In the genomic region with DNA sequence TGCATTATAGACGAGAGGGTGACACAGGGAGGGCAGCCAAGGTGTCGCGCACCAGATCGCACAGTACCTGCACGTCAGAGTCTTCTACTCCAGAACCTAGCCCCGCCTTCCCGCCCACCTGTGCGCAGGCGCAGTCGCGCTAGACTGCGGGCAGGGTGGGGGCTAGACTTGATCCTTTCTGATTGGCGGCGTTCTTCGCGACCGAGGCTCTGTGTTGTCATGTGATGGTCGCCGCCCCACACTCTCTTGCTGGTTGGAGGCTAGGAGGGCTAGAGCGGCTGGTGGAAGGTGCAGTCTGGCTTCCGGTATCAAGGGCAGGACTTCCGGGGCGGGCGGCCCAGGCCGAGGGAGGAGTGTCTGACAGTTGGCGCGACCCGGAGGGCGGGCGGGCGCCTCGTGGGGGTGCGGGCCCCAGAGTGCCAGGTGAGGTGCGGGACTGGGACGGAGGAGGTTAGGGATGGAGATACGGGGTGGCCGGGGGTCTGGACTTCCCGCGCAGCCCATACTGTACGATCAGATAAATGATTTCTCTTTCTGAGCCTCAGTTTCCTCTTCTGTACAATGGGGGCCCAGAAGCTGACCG, we compare ENCODE assay signal across 8 mouse cellular contexts. TPM values are rescaled to one million over a fixed set of nuclear protein-coding genes. Genes with fewer than 3 reads are reported as not detected.
DNase-seq lines count a peak whose midpoint lies in the region; ATAC-seq and TF ChIP-seq lines count a peak whose summit lies in the region.

Pld3 (minus strand) TSS at position 288 of the 583 bp plus-strand sequence.
2310022A10Rik (plus strand) TSS at position 303 of the 583 bp plus-strand sequence.

- H3K4me1 ChIP-seq in bone marrow, adult 2 months (ENCODE audit: control insufficient read depth, insufficient read depth, low read length) = no peaks in the 10 kb centered on the region
- H3K4me1 ChIP-seq in embryonic facial prominence, embryonic 15.5 days = peaks cover 19% of the 10 kb centered on the region
- H3K4me1 ChIP-seq in limb, embryonic 14.5 days (ENCODE audit: control insufficient read depth, insufficient read depth, low read length) = peaks cover 4% of the 10 kb centered on the region; the same call in 1 of the 2 replicates
- no peaks in the 10 kb centered on the region; the same call in 1 of the 2 replicates for H3K4me1 ChIP-seq in midbrain, postnatal 0 days (ENCODE audit: insufficient read depth, low read length)

- peak; percentile 97 for DNase-seq in 416B (ENCODE audit: low read depth)
- peak; percentile 95 for DNase-seq in heart, adult 8-10 months (ENCODE audit: low spot score)
- DNase-seq in kidney, adult 9 months = peak; percentile 99
- DNase-seq in limb, embryonic 14.5 days (ENCODE audit: low spot score) = peak; percentile 97
- peak; percentile 98 for DNase-seq in midbrain, postnatal 0 days (ENCODE audit: low spot score)
- DNase-seq in spleen, postnatal 14 days (ENCODE audit: low spot score in 2 of 2) = peak; percentile 86 to 89

- peak; percentile 51; the same call in 1 of the 2 replicates for TF ChIP-seq POLR2A in bone marrow, adult 2 months (IDR thresholded peaks at IDR 0.05; ENCODE audit: borderline replicate concordance, control insufficient read depth, low read depth, low read length)
- TF ChIP-seq POLR2A in limb, embryonic 14.5 days (IDR thresholded peaks at IDR 0.05; ENCODE audit: borderline replicate concordance, extremely low read depth, insufficient read depth, insufficient read length) = peak; percentile 66; the same call in 1 of the 2 replicates

- H3K4me2 ChIP-seq in embryonic facial prominence, embryonic 15.5 days (replicated peaks) = peak within 1 kb of the TSS; percentile 75
- peak within 1 kb of the TSS; percentile 52 for H3K4me2 ChIP-seq in limb, embryonic 14.5 days (replicated peaks; ENCODE audit: low read depth, low read length, severe bottlenecking)
- H3K4me2 ChIP-seq in midbrain, postnatal 0 days (ENCODE audit: low read depth, low read length, poor library complexity, severe bottlenecking) = peak within 1 kb of the TSS; percentile 74

- peak within 1 kb of the TSS; percentile 79 for H3K4me3 ChIP-seq in bone marrow, adult 2 months (replicated peaks; ENCODE audit: control insufficient read depth, low read depth, low read length)
- peak within 1 kb of the TSS; percentile 77 for H3K4me3 ChIP-seq in embryonic facial prominence, embryonic 15.5 days (replicated peaks)
- peak within 1 kb of the TSS; percentile 70 for H3K4me3 ChIP-seq in limb, embryonic 14.5 days (replicated peaks; ENCODE audit: low read length)
- H3K4me3 ChIP-seq in midbrain, postnatal 0 days (ENCODE audit: low read depth, low read length) = peak within 1 kb of the TSS; percentile 74

- WGBS in bone marrow, adult 2 months = under 1% methylated on average over 41 of the region's 41 CpGs
- WGBS in embryonic facial prominence, embryonic 15.5 days = under 1% methylated on average over 41 of the region's 41 CpGs
- WGBS in limb, embryonic 14.5 days = 0% methylated on average over 37 of the region's 41 CpGs
- WGBS in midbrain, postnatal 0 days = under 1% methylated on average over 39 of the region's 41 CpGs

- H3K27me3 ChIP-seq in embryonic facial prominence, embryonic 15.5 days = no peaks in the 10 kb centered on the region
- H3K27me3 ChIP-seq in limb, embryonic 14.5 days (ENCODE audit: control insufficient read depth, insufficient read depth, low read length) = no peaks in the 10 kb centered on the region
- no peaks in the 10 kb centered on the region for H3K27me3 ChIP-seq in midbrain, postnatal 0 days (ENCODE audit: insufficient read depth, low read length)

- no peaks in the 10 kb centered on the region for H3K9me3 ChIP-seq in embryonic facial prominence, embryonic 15.5 days (replicated peaks)
- no peaks in the 10 kb centered on the region for H3K9me3 ChIP-seq in limb, embryonic 14.5 days (ENCODE audit: control insufficient read depth, low read length)
- H3K9me3 ChIP-seq in midbrain, postnatal 0 days (ENCODE audit: low read length) = no peaks in the 10 kb centered on the region

- ATAC-seq in embryonic facial prominence, embryonic 15.5 days (ENCODE audit: insufficient number of reproducible peaks, low FRiP score, low TSS enrichment, low read depth) = peak; percentile 99
- ATAC-seq in limb, embryonic 14.5 days (ENCODE audit: low FRiP score, low read depth) = peak; percentile 100
- peak; percentile 99 for ATAC-seq in midbrain, postnatal 0 days (ENCODE audit: low FRiP score)

- TF ChIP-seq CTCF in bone marrow, adult 2 months (IDR thresholded peaks at IDR 0.05; ENCODE audit: control insufficient read depth, insufficient read depth, low read length) = no peak
- TF ChIP-seq CTCF in midbrain, postnatal 0 days (IDR thresholded peaks at IDR 0.05) = no peak

- H3K9ac ChIP-seq in embryonic facial prominence, embryonic 15.5 days = peak within 1 kb of the TSS; percentile 63
- peak within 1 kb of the TSS; percentile 65 for H3K9ac ChIP-seq in limb, embryonic 14.5 days (ENCODE audit: low read depth, low read length, severe bottlenecking)
- H3K9ac ChIP-seq in midbrain, postnatal 0 days (replicated peaks; ENCODE audit: low read length, poor library complexity, severe bottlenecking) = peak within 1 kb of the TSS; percentile 83

- peak within 1 kb of the TSS; percentile 9 for H3K27ac ChIP-seq in bone marrow, adult 2 months (ENCODE audit: control insufficient read depth, insufficient read depth, low read depth, low read length, poor library complexity)
- peak within 1 kb of the TSS; percentile 63 for H3K27ac ChIP-seq in embryonic facial prominence, embryonic 15.5 days (replicated peaks)
- no peak within 1 kb of the TSS for H3K27ac ChIP-seq in limb, embryonic 14.5 days (replicated peaks; ENCODE audit: low read depth, low read length)
- peak within 1 kb of the TSS; percentile 38; the same call in 1 of the 2 replicates for H3K27ac ChIP-seq in midbrain, postnatal 0 days (ENCODE audit: low read depth, low read length)

- peaks cover 10% of the 10 kb centered on the region for H3K36me3 ChIP-seq in embryonic facial prominence, embryonic 15.5 days
- H3K36me3 ChIP-seq in limb, embryonic 14.5 days (ENCODE audit: control insufficient read depth, insufficient read depth, low read length) = peaks cover 13% of the 10 kb centered on the region
- H3K36me3 ChIP-seq in midbrain, postnatal 0 days (ENCODE audit: insufficient read depth, low read length) = peaks cover 6% of the 10 kb centered on the region; the same call in 1 of the 2 replicates

RNA-seq across cellular contexts. Expression of gene Pld3, which starts in this region (rescaled TPM):
- polyA plus RNA-seq in bone marrow, adult 2 months (2011; ENCODE audit: insufficient read depth, insufficient read length, low replicate concordance, missing spikeins) = 27.9 and 52.2 TPM in 2 replicates
- polyA plus RNA-seq in embryonic facial prominence, embryonic 15.5 days (2015; fragmentation: Nextera tagmentation; extraction: Ambion mirVana) = 121 and 122 TPM in 2 replicates
- 10 to 100 TPM; 26.8 to 33.5 (median 30.5) TPM for total RNA-seq in heart, adult 8-10 months (2022)
- polyA plus RNA-seq in limb, embryonic 14.5 days (2012; rRNA removed) = 147 and 193 TPM in 2 replicates
- 110 and 114 TPM in 2 replicates for polyA plus RNA-seq in limb, embryonic 14.5 days (2014; fragmentation: Nextera tagmentation; extraction: Ambion mirVana)
- 239 and 286 TPM in 2 replicates for total RNA-seq in midbrain, postnatal 0 days (2014; rRNA removed)
- polyA plus RNA-seq in midbrain, postnatal 0 days (2015; fragmentation: Nextera tagmentation; extraction: Ambion mirVana) = 275 and 319 TPM in 2 replicates

RNA-seq across cellular contexts. Expression of gene 2310022A10Rik, which starts in this region (rescaled TPM):
- 8.1 and 19.0 TPM in 2 replicates for polyA plus RNA-seq in bone marrow, adult 2 months (2011; ENCODE audit: insufficient read depth, insufficient read length, low replicate concordance, missing spikeins)
- 36.4 and 38.0 TPM in 2 replicates for polyA plus RNA-seq in embryonic facial prominence, embryonic 15.5 days (2015; fragmentation: Nextera tagmentation; extraction: Ambion mirVana)
- 10 to 100 TPM; 67.6 to 72.3 (median 70.8) TPM for total RNA-seq in heart, adult 8-10 months (2022)
- 39.8 and 49.0 TPM in 2 replicates for polyA plus RNA-seq in limb, embryonic 14.5 days (2012; rRNA removed)
- polyA plus RNA-seq in limb, embryonic 14.5 days (2014; fragmentation: Nextera tagmentation; extraction: Ambion mirVana) = 27.0 and 27.4 TPM in 2 replicates
- 7.9 and 12.5 TPM in 2 replicates for total RNA-seq in midbrain, postnatal 0 days (2014; rRNA removed)
- 29.1 and 31.0 TPM in 2 replicates for polyA plus RNA-seq in midbrain, postnatal 0 days (2015; fragmentation: Nextera tagmentation; extraction: Ambion mirVana)
